Mouse (Mus musculus): Measurements from ENCODE around the gene Isg20.

DNA sequence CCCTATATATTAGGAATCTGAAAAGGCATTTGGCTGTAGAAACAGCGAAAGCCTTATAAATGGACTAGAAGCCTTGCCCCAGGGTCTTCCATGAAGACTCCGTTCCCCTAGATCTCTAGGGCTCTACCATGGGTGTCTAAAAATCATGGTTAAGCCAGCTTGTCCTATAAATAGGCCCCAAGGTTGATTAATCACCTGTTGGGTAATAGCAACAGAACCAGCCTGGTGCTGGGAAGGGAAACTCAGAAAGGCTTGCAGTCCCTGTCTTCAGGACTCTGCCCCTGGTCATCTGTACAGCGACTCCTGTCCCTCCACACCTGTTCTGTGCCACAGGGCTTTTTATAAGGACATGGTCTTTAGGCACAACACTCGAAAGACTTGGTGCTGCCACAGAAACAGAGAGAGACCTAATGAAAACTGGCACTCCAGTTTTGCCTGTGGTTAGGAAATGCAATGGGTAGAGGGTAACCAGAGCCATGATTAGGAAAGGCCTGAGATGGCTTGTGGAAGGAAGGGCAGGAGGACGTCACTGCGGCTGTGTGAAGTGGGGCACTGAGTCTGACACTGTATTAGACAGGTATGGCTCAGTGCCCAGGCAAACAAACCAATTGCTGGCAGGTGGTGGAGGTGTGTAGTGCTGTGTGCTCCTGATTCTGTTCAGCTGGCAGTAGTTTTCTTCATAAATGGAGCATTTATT lies 9.9 kb upstream of the Isg20 start:
- TF ChIP-seq POLR2A (IDR thresholded peaks at IDR 0.05; ENCODE audit: borderline replicate concordance, extremely low read depth, low read depth, low read length): no peak
- TF ChIP-seq CTCF (IDR thresholded peaks at IDR 0.05; ENCODE audit: insufficient read depth, low read length): no peak

All from lung, adult 2 months (tissue).